Mouse (Mus musculus): ENCODE measurements around the gene Olfr279. TPM values are rescaled to one million over a fixed set of nuclear protein-coding genes. Genes with fewer than 3 reads are reported as not detected.

Gene Olfr279
- total RNA-seq, 2 experiments from 2014 or later = not detected

Small RNAs within 50 kb of the gene (microRNA-seq; reads per million reads assigned to microRNA genes)
- 4.8 to 7.4 reads per million in 2 experiments for gene Mir1291 (ENCODE audit: borderline replicate concordance in 2 of 2)

Other genes with a start within 250 kb of the Olfr279 start
- not detected for gene H1fnt, start 235.1 kb upstream of the Olfr279 start, total RNA-seq (2021)
- gene Zfp641, start 196.2 kb upstream of the Olfr279 start, total RNA-seq (2021) = 10 to 100 TPM; 11.0 to 11.9 TPM
- gene Olfr285, start 175.0 kb upstream of the Olfr279 start, total RNA-seq (2021) = not detected
- not detected for gene Olfr284, start 151.4 kb upstream of the Olfr279 start, total RNA-seq (2021)
- not detected for gene Olfr283, start 111.5 kb upstream of the Olfr279 start, total RNA-seq (2021)
- not detected for gene Olfr282, start 61.2 kb upstream of the Olfr279 start, total RNA-seq (2021)
- gene Olfr281, start 39.8 kb upstream of the Olfr279 start, total RNA-seq (2021) = not detected
- not detected for gene OR5BS1P, start 22.5 kb upstream of the Olfr279 start, total RNA-seq (2021)
- gene Lalba, start 9.7 kb upstream of the Olfr279 start, total RNA-seq (2021) = not detected
- gene Kansl2, start 41.9 kb downstream of the Olfr279 start, total RNA-seq (2021) = 10 to 100 TPM; 55.8 to 57.9 TPM
- gene Ccnt1, start 78.5 kb downstream of the Olfr279 start, total RNA-seq (2021) = 10 to 100 TPM; 17.3 to 21.1 TPM
- gene 4930415O20Rik, start 78.6 kb downstream of the Olfr279 start, total RNA-seq (2021) = under 1 TPM in 1 of 2 experiments, not detected in 1; 0.74 TPM
- 10 to 100 TPM; 19.0 to 32.3 TPM for gene Adcy6, start 117.7 kb downstream of the Olfr279 start, total RNA-seq (2021)
- 1 to 10 TPM; 3.4 to 4.1 TPM for gene Cacnb3, start 138.4 kb downstream of the Olfr279 start, total RNA-seq (2021)
- gene Ddx23, start 170.5 kb downstream of the Olfr279 start, total RNA-seq (2021) = 10 to 100 TPM; 53.1 to 56.8 TPM
- 1 to 10 TPM in 1 of 2 experiments, under 1 TPM in 1; 0.40 to 1.0 TPM for gene Rnd1, start 185.1 kb downstream of the Olfr279 start, total RNA-seq (2021)
- not detected for gene Ccdc65, start 215.8 kb downstream of the Olfr279 start, total RNA-seq (2021)
- 1 to 10 TPM; 2.7 to 3.5 TPM for gene Fkbp11, start 235.8 kb downstream of the Olfr279 start, total RNA-seq (2021)